Mouse (Mus musculus) telencephalon, adult 2 months (tissue): ENCODE measurements around the gene F7.

Experiments used
- DNase-seq: peaks from one replicate; pipeline ENCODE4 v3.0.0-alpha.2; 2011; ENCODE audit warnings: low read depth, low spot score

The F7 gene

DNA sequence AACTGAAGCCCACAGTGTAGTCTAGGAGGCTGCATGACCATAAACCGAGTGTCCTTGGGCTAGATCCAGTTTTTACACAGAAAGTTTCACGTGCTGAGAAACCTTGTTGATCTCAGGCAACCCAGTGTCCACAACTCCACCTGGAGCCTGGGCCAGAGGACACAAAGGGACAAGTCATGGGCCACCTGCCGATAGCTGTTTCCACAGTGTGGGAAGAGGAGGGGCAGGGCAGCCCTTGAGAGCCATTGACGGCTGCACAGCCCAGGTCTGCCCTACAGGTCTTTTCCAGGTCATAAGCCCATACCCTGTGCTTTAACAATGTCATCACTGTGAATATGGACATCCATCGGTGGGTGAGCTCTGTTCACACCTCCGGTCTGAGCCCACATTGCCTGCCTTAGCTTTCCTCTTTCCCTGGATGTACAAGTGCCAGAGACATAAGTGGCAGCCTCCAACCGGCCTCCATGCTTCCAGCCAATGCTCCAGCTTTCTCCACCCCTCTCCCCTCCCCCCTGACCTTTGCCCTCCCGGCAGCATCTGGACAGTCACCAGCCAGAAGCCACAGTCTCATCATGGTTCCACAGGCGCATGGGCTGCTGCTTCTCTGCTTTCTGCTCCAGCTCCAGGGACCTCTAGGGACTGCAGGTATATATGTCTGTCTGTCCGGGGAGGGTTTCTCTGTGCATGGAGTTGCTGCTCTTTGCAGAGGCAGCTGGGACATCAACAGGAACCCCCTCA lies at the start of gene F7:
F7 (plus strand) TSS at position 548 of the 738 bp plus-strand sequence.
- no peak for DNase-seq

GRCm38 (mm10) chr8:12976290-12976689 lies 49.5 kb upstream of the F7 start:
- DNase-seq: no peak

DNA sequence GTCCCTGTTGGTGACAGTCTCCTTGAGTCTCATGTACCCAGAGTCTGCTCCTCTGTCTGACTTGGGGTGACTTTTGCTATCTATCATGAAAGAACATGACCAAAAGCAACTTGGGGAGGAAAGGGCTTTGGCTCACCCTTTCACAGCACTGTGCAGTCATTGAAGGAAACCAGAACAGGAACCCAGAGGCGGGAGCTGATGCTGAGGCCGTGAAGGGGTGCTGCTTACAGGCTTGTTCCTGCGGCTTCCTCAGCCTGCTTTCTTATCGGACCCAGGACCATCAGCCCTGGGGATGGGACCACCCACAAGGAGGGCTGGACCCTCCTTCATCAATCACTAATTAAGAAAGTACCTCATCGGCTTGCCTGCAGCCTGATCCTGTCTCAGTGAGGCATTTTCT lies 49.1 kb upstream of the F7 start:
- no peak for DNase-seq

DNA sequence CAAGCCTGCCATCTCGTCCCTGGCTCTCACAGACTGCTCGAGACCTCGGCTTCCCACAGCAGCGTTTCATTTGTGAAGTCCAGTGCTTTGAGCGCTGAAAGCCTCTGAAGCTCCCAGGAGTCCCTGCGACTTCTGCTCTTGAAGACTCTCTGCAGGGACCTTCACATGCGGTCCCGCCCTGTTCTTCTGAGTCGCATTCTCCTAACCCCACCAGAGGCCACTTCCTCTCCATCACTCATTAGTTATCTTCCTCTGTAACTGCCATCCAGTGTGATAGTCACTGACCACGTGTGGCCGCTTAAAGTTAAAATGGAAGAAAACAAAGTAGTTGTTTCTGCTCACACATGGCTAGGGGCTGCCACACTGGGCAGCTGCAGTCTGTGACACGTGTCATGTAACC lies 48.5 kb upstream of the F7 start:
- no peak for DNase-seq

DNA sequence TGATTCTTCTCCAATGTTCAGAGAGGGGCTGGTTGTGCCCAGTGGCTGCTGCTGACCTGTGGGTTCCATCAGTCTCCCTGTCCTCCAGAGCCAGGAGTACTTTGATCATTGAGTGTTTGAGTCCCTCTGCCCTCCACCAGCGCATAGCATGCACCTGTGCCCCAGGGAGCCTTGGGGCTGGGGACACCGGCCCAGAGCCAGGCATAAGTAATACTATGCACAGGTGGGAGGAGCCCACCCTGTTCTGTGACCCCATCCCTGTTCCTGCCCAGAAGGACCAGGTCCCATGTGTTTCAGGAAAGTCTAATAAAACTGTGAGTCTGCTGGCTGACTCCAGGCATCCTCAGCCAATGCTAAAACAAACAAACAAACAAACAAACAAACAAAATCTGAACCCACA lies 47.5 kb upstream of the F7 start:
- DNase-seq: no peak

DNA sequence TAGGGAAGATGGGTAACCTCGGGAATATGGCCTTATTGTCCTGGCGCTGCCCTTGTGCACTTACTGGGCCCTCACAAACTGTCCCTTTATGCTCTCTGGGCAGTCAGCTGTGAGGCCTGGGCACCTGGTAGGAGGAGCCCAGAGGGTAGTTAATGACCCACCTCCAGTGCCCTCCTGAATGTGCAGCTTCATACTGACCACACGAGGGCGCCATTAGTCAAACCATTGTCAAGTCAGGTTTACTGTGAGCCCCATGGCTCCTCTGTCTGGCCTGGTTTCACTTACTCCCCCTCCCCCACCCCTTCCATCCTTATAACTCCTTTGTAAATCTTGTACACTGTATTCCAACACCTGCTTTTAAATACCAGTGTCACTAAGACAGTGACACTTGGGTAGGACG lies 47.1 kb upstream of the F7 start:
- no peak for DNase-seq

DNA sequence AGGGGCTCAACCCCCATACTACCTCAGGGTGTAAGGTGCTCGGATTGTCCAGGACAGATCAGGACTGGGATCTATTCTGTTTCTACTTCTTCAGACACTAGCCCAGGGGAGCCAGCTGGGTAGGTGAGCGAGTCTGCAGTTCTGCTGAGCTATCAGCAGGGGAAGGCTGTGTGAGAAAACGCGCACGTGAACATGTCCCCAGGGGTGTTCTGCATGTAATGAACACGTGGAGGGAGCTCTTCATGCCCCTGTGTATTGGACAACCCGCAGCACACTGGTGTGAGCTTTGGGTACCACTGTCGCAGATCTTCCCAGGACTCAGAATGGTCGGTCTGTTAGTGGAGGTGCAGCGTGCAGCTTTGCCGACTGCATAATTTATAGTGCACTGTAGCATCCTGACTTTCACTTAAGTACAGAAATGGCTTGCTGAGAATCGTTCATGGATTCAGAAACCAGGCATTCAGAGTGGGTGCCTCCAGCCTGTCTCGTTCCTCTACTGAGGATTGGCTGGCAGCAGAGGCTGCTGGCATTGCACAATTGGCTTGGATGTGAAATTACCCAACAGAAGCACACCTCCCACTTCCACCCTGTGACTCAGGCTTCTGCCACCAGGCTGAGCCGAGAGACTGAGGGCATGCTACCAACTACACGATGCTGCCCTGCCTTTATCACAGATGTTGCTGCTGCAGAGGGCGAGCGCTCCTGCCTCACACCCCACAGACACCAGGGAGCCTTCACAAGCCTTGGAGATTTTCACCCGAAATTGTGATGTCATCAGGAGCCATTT lies 42.0 kb upstream of the F7 start:
- DNase-seq: peak; percentile 98

- no peak for DNase-seq
These were observed 41.1 kb upstream of the F7 start for GRCm38 (mm10) chr8:12984601-12985243.

GRCm38 (mm10) chr8:12985259-12985658 lies 40.6 kb upstream of the F7 start:
- DNase-seq: peak; percentile 91

GRCm38 (mm10) chr8:12987571-12987970 lies 38.3 kb upstream of the F7 start:
- DNase-seq: peak; percentile 80

- DNase-seq: no peak
These were observed 37.0 kb upstream of the F7 start for GRCm38 (mm10) chr8:12988722-12989430.

DNA sequence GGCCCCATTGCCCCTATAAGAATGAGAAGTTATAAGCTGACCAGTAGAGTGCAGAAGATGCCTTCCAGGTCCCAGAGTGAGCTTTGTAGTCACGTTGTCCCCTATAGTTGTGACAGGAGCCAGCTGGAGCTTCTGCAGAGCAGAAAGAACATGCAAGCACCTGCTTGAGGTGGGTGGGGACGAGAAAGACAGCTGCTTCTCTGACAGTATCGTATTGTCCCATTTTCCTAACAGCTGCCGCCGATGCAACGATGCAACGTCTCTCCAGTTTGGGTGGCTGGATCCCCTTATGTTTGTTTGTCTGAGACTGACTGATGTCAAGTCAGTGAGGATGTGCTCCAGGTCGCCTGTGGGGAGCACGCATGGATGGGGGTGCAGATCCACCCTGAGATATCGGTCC lies 34.4 kb upstream of the F7 start:
- no peak for DNase-seq

GRCm38 (mm10) chr8:12994468-12994867 lies 31.4 kb upstream of the F7 start:
- no peak for DNase-seq

GRCm38 (mm10) chr8:12995481-12995880 lies 30.4 kb upstream of the F7 start:
- DNase-seq: no peak

GRCm38 (mm10) chr8:12996831-12997275 lies 29.0 kb upstream of the F7 start:
- DNase-seq: no peak

- no peak for DNase-seq
These were observed 27.5 kb upstream of the F7 start for GRCm38 (mm10) chr8:12998331-12998730.

DNA sequence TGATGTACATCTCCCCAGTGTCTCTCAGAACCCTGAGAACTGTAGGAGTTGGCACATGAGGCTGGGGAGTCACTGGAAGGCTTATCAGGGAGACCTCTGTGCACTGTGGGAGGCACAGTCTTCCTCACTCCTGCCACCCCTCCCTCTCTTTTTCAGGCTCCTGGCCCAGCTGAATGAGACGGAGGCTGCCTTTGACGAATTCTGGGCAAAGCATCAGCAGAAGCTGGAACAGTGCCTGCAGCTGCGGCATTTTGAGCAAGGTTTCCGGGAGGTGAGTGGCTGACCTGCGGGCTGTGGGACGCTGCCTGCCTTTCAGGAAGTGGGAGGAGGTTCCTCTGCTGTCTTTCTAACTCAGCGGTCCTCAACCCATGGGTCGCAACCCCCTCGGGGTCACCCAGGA lies 26.0 kb upstream of the F7 start:
- no peak for DNase-seq

DNA sequence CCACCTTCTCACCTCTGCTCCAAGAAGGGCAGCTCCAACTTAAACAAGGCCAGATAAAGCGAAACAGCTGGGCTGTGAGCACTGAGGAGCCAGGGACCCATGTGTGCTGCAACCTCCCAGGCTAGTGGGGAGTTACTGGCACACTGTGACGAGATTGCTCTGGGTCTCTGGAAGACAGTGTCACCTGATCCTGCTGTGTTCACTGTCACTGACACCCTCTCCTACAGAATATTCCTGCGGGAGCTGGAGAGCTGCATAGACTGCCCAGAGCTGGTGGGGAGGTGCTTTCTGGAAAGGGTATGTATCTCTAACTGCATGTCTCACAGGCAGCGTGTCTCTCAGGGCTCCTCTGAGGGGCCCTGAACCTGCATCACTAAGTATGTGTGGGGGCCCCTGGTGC lies 18.4 kb upstream of the F7 start:
- DNase-seq: no peak

- DNase-seq: no peak
These were observed 15.5 kb upstream of the F7 start for GRCm38 (mm10) chr8:13010313-13010712.

- DNase-seq: no peak
These were observed 6.3 kb upstream of the F7 start for GRCm38 (mm10) chr8:13019560-13019959.

- DNase-seq: peak; percentile 80
These were observed 4.0 kb upstream of the F7 start for GRCm38 (mm10) chr8:13021830-13022229.

DNA sequence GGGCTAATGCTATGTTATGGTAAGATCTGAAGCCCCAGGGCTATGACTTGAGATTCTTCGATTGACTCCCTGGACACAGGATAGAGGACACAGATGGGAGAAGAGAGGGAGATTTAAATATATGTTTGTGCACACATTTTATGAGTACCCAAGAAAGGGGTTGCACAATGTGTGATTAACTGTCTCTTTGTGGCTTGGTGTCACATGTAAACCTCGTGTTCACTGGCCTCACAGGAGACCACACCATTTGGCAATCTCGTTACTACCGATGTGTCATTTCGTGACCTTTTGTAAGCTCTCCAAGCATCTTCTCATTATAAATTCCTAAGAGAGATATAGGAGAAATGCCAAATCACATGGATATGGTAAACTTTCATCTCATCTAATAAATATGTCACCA lies 1.8 kb downstream of the F7 start:
- no peak for DNase-seq
